Mouse (Mus musculus) heart, postnatal 0 days (tissue): ENCODE data around the gene Camkmt. TPM values are rescaled to one million over a fixed set of nuclear protein-coding genes. Genes with fewer than 3 reads are reported as not detected.

ENCODE experiments used
- ATAC-seq: fragments of 200-750 bp; cut with Nextera tagmentation; 2 replicates; pipeline ENCODE4 v1.8.0; 2017; ENCODE audit warnings: low read depth, moderate number of reproducible peaks, moderate library complexity; ENCODE audit not compliant: insufficient read depth
- DNase-seq: peaks from one replicate; pipeline ENCODE4 v3.0.0-alpha.2; 2016; ENCODE audit warnings: low spot score
- H3K27ac ChIP-seq: fragments of 300-500 bp; sonication (generic); 2 replicates; pipeline ENCODE4 v1.5.1; 2014; ENCODE audit warnings: low read depth, mild to moderate bottlenecking
- H3K27me3 ChIP-seq: fragments of 300-500 bp; sonication (generic); 2 replicates; pipeline ENCODE4 v1.6.1; 2014; ENCODE audit warnings: low read length, mixed read lengths; ENCODE audit not compliant: control insufficient read depth, insufficient read depth
- H3K36me3 ChIP-seq: fragments of 300-500 bp; sonication (generic); replicated peaks from 2 replicates; pipeline ENCODE4 v1.6.1; 2014; ENCODE audit warnings: low read length, mixed read lengths; ENCODE audit not compliant: control insufficient read depth, insufficient read depth
- H3K4me1 ChIP-seq: fragments of 300-500 bp; sonication (generic); 2 replicates; pipeline ENCODE4 v1.6.1; 2014; ENCODE audit warnings: antibody characterized with exemption; ENCODE audit not compliant: control insufficient read depth, insufficient read depth
- H3K4me2 ChIP-seq: fragments of 300-500 bp; sonication (generic); 2 replicates; pipeline ENCODE4 v1.6.1; 2014; ENCODE audit warnings: low read depth, mild to moderate bottlenecking, low read length, moderate library complexity
- H3K4me3 ChIP-seq: fragments of 300-500 bp; sonication (generic); 2 replicates; pipeline ENCODE4 v1.5.1; 2014; ENCODE audit warnings: low read depth, low read length
- H3K9ac ChIP-seq: fragments of 300-500 bp; sonication (generic); replicated peaks from 2 replicates; pipeline ENCODE4 v1.6.1; 2014; ENCODE audit warnings: low read depth, low read length, mixed read lengths
- H3K9me3 ChIP-seq: fragments of 300-500 bp; sonication (generic); replicated peaks from 2 replicates; pipeline ENCODE4 v1.6.1; 2016; ENCODE audit warnings: low read length; ENCODE audit not compliant: control insufficient read depth
- CTCF ChIP-seq: IDR thresholded peaks from 2 replicates; pipeline ENCODE4 v1.5.1; 2016; ENCODE audit warnings: antibody characterized with exemption, control low read depth, low read depth
- EP300 ChIP-seq: IDR thresholded peaks from 2 replicates; pipeline ENCODE4 v1.6.1; 2016; ENCODE audit warnings: antibody characterized with exemption, low read depth
- WGBS: fragments of 180-500 bp; shearing (Covaris S2); extraction: QIAGEN DNeasy Blood & Tissue Kit; methylation state at CpG from one replicate; pipeline ENCODE4 v1.1.7; 2014; 5-methylcytosine and 5-hydroxymethylcytosine counted together
- polyA plus RNA-seq: library from polyadenylated mRNA; unstranded; fragments of >200 nt; fragmentation: Nextera tagmentation; extraction: Ambion mirVana; gene quantifications from 2 replicates; pipeline ENCODE4 v1.2.1, GENCODE M21; 2015
- total RNA-seq: library from RNA; depleted of rRNA; stranded (reverse); fragments of >200 nt; gene quantifications from 2 replicates; pipeline ENCODE4 v1.2.3, GENCODE M21; 2014; ENCODE audit warnings: low replicate concordance

The Camkmt gene
- total and polyA plus RNA-seq, 2 experiments from 2014 or later, result 1.7 to 3.4 TPM

DNA sequence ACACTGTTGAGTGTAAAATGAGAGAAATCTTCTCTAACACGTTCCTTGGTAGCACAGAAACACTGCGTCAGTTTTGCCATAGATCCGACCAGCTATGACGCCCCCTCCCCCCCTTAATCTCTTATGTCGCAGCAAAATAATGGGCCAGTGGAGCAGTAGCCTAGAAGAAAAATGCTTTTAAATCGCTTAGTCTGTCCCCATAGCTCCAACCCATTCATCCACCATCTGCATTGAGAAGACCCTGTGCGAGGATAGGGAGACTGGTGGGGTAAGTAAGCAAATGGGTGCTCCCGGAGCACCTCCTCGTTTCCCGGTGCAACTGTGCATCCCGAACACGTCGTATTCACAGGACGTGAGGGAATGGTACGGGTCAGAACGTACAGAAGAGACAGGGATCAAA is 731 bp upstream of the Camkmt start:
- H3K4me3 ChIP-seq, result peak overlapping the region; percentile 98
- ATAC-seq (no peak), DNase-seq (no peak)
- under 1% methylated on average over 16 of the region's 16 CpGs for WGBS
- peak overlapping the region; percentile 89 for H3K27ac ChIP-seq
- H3K4me2 ChIP-seq, result peak overlapping the region; percentile 98
- H3K4me1 ChIP-seq, result peaks cover 27% of the 10 kb centered on the region
- H3K9me3 ChIP-seq, result no peaks in the 10 kb centered on the region
- no peaks in the 10 kb centered on the region for H3K27me3 ChIP-seq
- H3K36me3 ChIP-seq, result no peaks in the 10 kb centered on the region
- TF ChIP-seq EP300, result no peak
- no peak for TF ChIP-seq CTCF
- H3K9ac ChIP-seq, result peak overlapping the region; percentile 78

GRCm38 (mm10) chr17:85091762-85092161 is 1.4 kb downstream of the Camkmt start:
- ATAC-seq (no peak), DNase-seq (no peak)
- Histone ChIP-seq H3K27me3 (no peaks in the 10 kb centered on the region), H3K9me3 (no peaks in the 10 kb centered on the region), H3K36me3 (no peaks in the 10 kb centered on the region), H3K27ac (no peak overlapping the region), H3K4me3 (no peak overlapping the region), H3K4me1 (peaks cover 16% of the 10 kb centered on the region), H3K9ac (no peak overlapping the region), H3K4me2 (no peak overlapping the region)
- TF ChIP-seq CTCF (no peak), EP300 (no peak)
- 89% methylated on average over 6 of the region's 6 CpGs for WGBS

DNA sequence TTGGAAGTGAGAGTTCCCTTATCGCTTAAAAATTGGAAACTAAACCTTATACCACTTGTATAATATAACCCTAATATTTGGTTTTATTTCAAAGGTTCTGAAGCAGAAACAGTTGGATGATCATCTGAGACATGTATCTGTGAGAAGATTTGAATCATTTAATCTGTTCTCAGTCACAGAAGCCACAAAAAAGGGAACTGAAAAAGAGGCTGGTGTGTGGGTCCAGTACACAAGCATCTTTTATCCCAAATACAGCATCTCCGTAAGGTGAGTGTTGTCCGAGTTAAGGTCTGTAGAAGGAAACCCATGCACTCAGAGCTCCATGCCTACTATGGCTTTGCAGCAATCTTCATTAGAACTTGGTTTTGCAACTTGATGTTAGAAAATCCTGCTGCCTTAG is 6.0 kb downstream of the Camkmt start:
- H3K4me1 ChIP-seq, result no peaks in the 10 kb centered on the region
- peaks cover 6% of the 10 kb centered on the region; the same call in 1 of the 2 replicates for H3K9me3 ChIP-seq
- H3K4me2 ChIP-seq, result no peak overlapping the region
- no peak overlapping the region for H3K9ac ChIP-seq
- H3K4me3 ChIP-seq, result no peak overlapping the region
- H3K27me3 ChIP-seq, result no peaks in the 10 kb centered on the region
- ATAC-seq, result no peak
- WGBS, result 91% methylated on average over 3 of the region's 3 CpGs
- H3K36me3 ChIP-seq, result peaks cover 15% of the 10 kb centered on the region
- no peak for DNase-seq
- H3K27ac ChIP-seq, result no peak overlapping the region
- TF ChIP-seq CTCF, result no peak
- TF ChIP-seq EP300, result no peak

DNA sequence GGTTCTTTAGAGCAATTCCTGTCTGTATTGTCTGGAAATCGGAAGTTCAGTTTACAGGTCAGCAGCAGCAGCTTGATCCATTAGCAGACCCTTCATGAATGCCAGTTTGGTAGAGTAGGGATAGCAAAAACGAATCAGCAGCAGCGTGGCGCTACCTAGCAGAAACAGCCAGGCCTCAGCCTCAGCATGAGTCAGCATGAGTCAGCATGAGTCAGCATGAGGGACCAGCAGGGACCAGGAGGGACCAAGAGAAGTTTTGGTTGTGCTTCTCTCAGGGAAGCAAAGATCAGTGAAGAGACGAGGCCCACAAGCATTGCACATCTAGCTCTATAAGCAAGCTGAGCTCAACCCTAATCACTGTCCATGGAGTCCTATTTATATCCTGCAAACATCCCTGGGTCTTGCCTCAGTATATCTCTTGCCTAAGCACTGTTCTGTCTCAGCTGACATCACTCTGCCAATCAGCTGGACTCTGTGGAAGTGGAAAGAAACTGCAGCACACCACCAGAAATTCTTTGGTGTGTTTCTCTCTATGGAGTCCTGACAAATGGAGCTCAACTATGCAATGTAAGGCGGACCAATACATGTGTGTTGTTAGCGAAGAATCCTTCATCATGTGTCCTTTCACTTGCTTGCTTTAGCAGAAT is 8.4 kb downstream of the Camkmt start:
- H3K36me3 ChIP-seq, result peaks cover 15% of the 10 kb centered on the region
- H3K4me1 ChIP-seq, result no peaks in the 10 kb centered on the region
- 90% methylated on average over 7 of the region's 7 CpGs for WGBS
- H3K27me3 ChIP-seq, result no peaks in the 10 kb centered on the region
- DNase-seq (no peak), ATAC-seq (no peak)
- H3K4me3 ChIP-seq, result no peak overlapping the region
- H3K9me3 ChIP-seq, result peaks cover 6% of the 10 kb centered on the region; the same call in 1 of the 2 replicates
- H3K4me2 ChIP-seq, result no peak overlapping the region
- no peak overlapping the region for H3K9ac ChIP-seq
- TF ChIP-seq CTCF (no peak), EP300 (no peak)
- no peak overlapping the region for H3K27ac ChIP-seq

GRCm38 (mm10) chr17:85100232-85100631 is 9.9 kb downstream of the Camkmt start:
- ATAC-seq (no peak), DNase-seq (no peak)
- Histone ChIP-seq H3K27ac (no peak overlapping the region), H3K4me1 (no peaks in the 10 kb centered on the region), H3K9ac (no peak overlapping the region), H3K4me2 (no peak overlapping the region), H3K9me3 (peaks cover 6% of the 10 kb centered on the region; the same call in 1 of the 2 replicates), H3K27me3 (no peaks in the 10 kb centered on the region), H3K36me3 (peaks cover 15% of the 10 kb centered on the region), H3K4me3 (no peak overlapping the region)
- TF ChIP-seq EP300 (no peak), CTCF (no peak)
- 79% methylated on average over 3 of the region's 3 CpGs for WGBS

DNA sequence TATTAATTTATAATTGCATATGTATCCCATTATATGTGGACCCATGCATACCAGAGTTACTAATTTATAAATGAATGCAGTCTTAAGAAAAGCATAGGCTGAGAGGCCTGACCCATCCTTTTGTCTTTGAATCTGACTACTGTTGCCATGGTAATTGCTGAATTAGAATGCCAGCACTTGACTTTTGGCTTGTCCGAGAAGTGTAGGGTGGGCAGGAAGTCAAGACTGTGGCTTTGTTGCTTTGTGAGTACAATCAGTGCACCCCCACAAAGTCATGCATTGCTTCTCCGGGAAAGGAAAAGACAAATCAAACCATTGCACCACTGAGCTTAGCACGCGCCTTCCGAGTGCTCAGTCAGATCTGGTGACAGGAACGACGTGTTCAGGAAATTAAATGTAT is 11.4 kb downstream of the Camkmt start:
- no peak for ATAC-seq
- Histone ChIP-seq H3K27ac (no peak overlapping the region), H3K4me1 (no peaks in the 10 kb centered on the region), H3K4me2 (no peak overlapping the region), H3K4me3 (no peak overlapping the region), H3K27me3 (no peaks in the 10 kb centered on the region), H3K9ac (no peak overlapping the region), H3K36me3 (peaks cover 15% of the 10 kb centered on the region), H3K9me3 (peaks cover 6% of the 10 kb centered on the region; the same call in 1 of the 2 replicates)
- TF ChIP-seq EP300 (no peak), CTCF (no peak)
- DNase-seq, result no peak
- 86% methylated on average over 7 of the region's 7 CpGs for WGBS
